ENCODE assay signal across 13 mouse cellular contexts in the genomic region with DNA sequence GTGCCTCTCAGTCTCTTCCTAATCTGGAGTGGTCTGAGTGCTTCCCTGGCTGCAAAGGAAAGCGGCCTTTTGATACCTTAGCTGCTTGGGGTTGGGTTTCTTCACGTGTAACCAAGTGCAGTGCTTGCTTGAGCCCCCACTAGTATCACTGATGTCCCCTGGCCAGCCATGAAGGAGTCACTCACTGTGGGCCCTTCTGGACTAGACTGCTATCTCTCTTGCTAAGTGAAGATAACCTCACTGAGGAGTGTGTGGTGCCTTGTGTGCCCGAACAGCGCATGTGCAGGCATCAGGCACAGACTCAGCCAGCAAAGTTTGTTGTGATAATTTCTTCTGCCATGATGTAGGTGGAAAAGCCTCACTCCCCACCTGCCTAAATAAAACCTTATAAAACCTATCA. TPM values are rescaled to one million over a fixed set of nuclear protein-coding genes. Genes with fewer than 3 reads are reported as not detected.
DNase-seq lines count a peak whose midpoint lies in the region; ATAC-seq lines count a peak whose summit lies in the region.
"Had no signal": no experiment of that assay in that cellular context is flagged by ENCODE, and none has a peak within 500 bp of the region (broad histone marks: within the 10 kb centered on the region; RNA-seq: fewer than 3 reads in every experiment).

No protein-coding gene starts in this region.

- WGBS in hindbrain, embryonic 12.5 days = 68% methylated on average over 4 of the region's 4 CpGs
- 83% methylated on average over 4 of the region's 4 CpGs for WGBS in hindbrain, embryonic 11.5 days
- WGBS in forebrain, embryonic 15.5 days = 76% methylated on average over 4 of the region's 4 CpGs
- WGBS in midbrain, embryonic 14.5 days = 69% methylated on average over 4 of the region's 4 CpGs

- no peak overlapping the region for H3K4me3 ChIP-seq in hindbrain, embryonic 12.5 days
- H3K4me3 ChIP-seq in hindbrain, embryonic 11.5 days (ENCODE audit: low read depth, low read length) = no peak overlapping the region
- H3K4me3 ChIP-seq in forebrain, embryonic 15.5 days = no peak overlapping the region
- no peak overlapping the region for H3K4me3 ChIP-seq in midbrain, embryonic 14.5 days (replicated peaks; ENCODE audit: low read depth, low read length)
- H3K4me3 ChIP-seq: embryonic facial prominence, embryonic 13.5 days; gastrocnemius, adult 2 months had no signal

- ATAC-seq in cerebellum, adult (ENCODE audit: insufficient number of reproducible peaks, low FRiP score, low TSS enrichment) = peak; percentile 10; the same call in 1 of the 2 replicates
- peak; percentile 53; the same call in 1 of the 2 replicates for ATAC-seq in hindbrain, embryonic 12.5 days (ENCODE audit: low FRiP score)
- ATAC-seq in hindbrain, embryonic 11.5 days (ENCODE audit: low FRiP score) = no peak
- ATAC-seq in forebrain, embryonic 15.5 days (replicated peaks) = no peak
- no peak for ATAC-seq in midbrain, embryonic 14.5 days (ENCODE audit: low FRiP score, low TSS enrichment)
- ATAC-seq: Patski had no signal

- peak overlapping the region; percentile 29 for H3K4me2 ChIP-seq in hindbrain, embryonic 12.5 days (replicated peaks)
- H3K4me2 ChIP-seq in hindbrain, embryonic 11.5 days (replicated peaks; ENCODE audit: low read depth, low read length) = no peak overlapping the region
- H3K4me2 ChIP-seq in forebrain, embryonic 15.5 days (replicated peaks) = 0 out of 2 replicates have a peak overlapping the region, but pooled peaks have one; percentile 7
- peak overlapping the region; percentile 95 for H3K4me2 ChIP-seq in midbrain, embryonic 14.5 days (ENCODE audit: low read length)
- H3K4me2 ChIP-seq: embryonic facial prominence, embryonic 13.5 days had no signal

- H3K27me3 ChIP-seq in hindbrain, embryonic 12.5 days = no peaks in the 10 kb centered on the region
- H3K27me3 ChIP-seq in hindbrain, embryonic 11.5 days (ENCODE audit: control insufficient read depth, insufficient read depth, low read length) = no peaks in the 10 kb centered on the region
- H3K27me3 ChIP-seq in forebrain, embryonic 15.5 days = no peaks in the 10 kb centered on the region
- no peaks in the 10 kb centered on the region for H3K27me3 ChIP-seq in midbrain, embryonic 14.5 days (ENCODE audit: control insufficient read depth, insufficient read depth, low read length)
- H3K27me3 ChIP-seq: embryonic facial prominence, embryonic 13.5 days; Patski had no signal

- H3K9ac ChIP-seq in hindbrain, embryonic 12.5 days = no peak overlapping the region
- H3K9ac ChIP-seq in hindbrain, embryonic 11.5 days (ENCODE audit: low read depth, low read length) = no peak overlapping the region
- no peak overlapping the region for H3K9ac ChIP-seq in forebrain, embryonic 15.5 days (replicated peaks)
- H3K9ac ChIP-seq in midbrain, embryonic 14.5 days (replicated peaks; ENCODE audit: low read length) = no peak overlapping the region
- H3K9ac ChIP-seq: embryonic facial prominence, embryonic 13.5 days had no signal

- no peak overlapping the region for H3K27ac ChIP-seq in hindbrain, embryonic 12.5 days
- no peak overlapping the region for H3K27ac ChIP-seq in hindbrain, embryonic 11.5 days (ENCODE audit: low read depth, low read length)
- H3K27ac ChIP-seq in forebrain, embryonic 15.5 days (replicated peaks) = no peak overlapping the region
- 0 out of 2 replicates have a peak overlapping the region, but pooled peaks have one; percentile 1 for H3K27ac ChIP-seq in midbrain, embryonic 14.5 days (replicated peaks; ENCODE audit: low read depth, low read length)
- H3K27ac ChIP-seq: embryonic facial prominence, embryonic 13.5 days; gastrocnemius, adult 2 months had no signal

- peaks cover 42% of the 10 kb centered on the region for H3K4me1 ChIP-seq in hindbrain, embryonic 12.5 days
- peaks cover 2% of the 10 kb centered on the region; the same call in 1 of the 2 replicates for H3K4me1 ChIP-seq in hindbrain, embryonic 11.5 days (replicated peaks; ENCODE audit: control insufficient read depth, insufficient read depth, low read length)
- peaks cover 65% of the 10 kb centered on the region for H3K4me1 ChIP-seq in forebrain, embryonic 15.5 days
- peaks cover 44% of the 10 kb centered on the region for H3K4me1 ChIP-seq in midbrain, embryonic 14.5 days (ENCODE audit: control insufficient read depth, insufficient read depth, low read length)

- no peaks in the 10 kb centered on the region for H3K9me3 ChIP-seq in hindbrain, embryonic 12.5 days (replicated peaks)
- H3K9me3 ChIP-seq in hindbrain, embryonic 11.5 days (ENCODE audit: control insufficient read depth, low read length) = no peaks in the 10 kb centered on the region
- H3K9me3 ChIP-seq in forebrain, embryonic 15.5 days = no peaks in the 10 kb centered on the region
- H3K9me3 ChIP-seq in midbrain, embryonic 14.5 days (ENCODE audit: control insufficient read depth, low read length) = no peaks in the 10 kb centered on the region
- H3K9me3 ChIP-seq: embryonic facial prominence, embryonic 13.5 days had no signal

- no peak for DNase-seq in cerebellum, postnatal 4 days (ENCODE audit: low spot score in 2 of 2)
- no peak for DNase-seq in hindbrain, embryonic 11.5 days (ENCODE audit: low spot score)
- DNase-seq in midbrain, embryonic 14.5 days = no peak
- DNase-seq in frontal cortex, adult 2 months (ENCODE audit: extremely low spot score in 1 of 2, low spot score in 1 of 2) = no peak
- DNase-seq in layer of hippocampus, adult 18-20 months (ENCODE audit: low spot score in 2 of 2) = no peak
- DNase-seq: gastrocnemius, adult 2 months; kidney, adult 2 months; lung, postnatal 36 days had no signal

- peaks cover 20% of the 10 kb centered on the region for H3K36me3 ChIP-seq in hindbrain, embryonic 12.5 days
- no peaks in the 10 kb centered on the region for H3K36me3 ChIP-seq in hindbrain, embryonic 11.5 days (ENCODE audit: control insufficient read depth, insufficient read depth, low read length)
- peaks cover 10% of the 10 kb centered on the region; the same call in 1 of the 2 replicates for H3K36me3 ChIP-seq in forebrain, embryonic 15.5 days
- H3K36me3 ChIP-seq in midbrain, embryonic 14.5 days (ENCODE audit: control insufficient read depth, insufficient read depth, low read length) = peaks cover 31% of the 10 kb centered on the region; the same call in 1 of the 2 replicates

RNA-seq across cellular contexts. Expression of a gene that starts 8.9 kb away (rescaled TPM):
- 69.1 and 69.6 TPM in 2 replicates for polyA plus RNA-seq in hindbrain, embryonic 12.5 days (2016; fragmentation: Nextera tagmentation; extraction: Ambion mirVana)
- polyA plus RNA-seq in hindbrain, embryonic 11.5 days (2014; fragmentation: Nextera tagmentation; extraction: Ambion mirVana) = 57.2 and 57.6 TPM in 2 replicates
- polyA plus RNA-seq in forebrain, embryonic 15.5 days (2015; fragmentation: Nextera tagmentation; extraction: Ambion mirVana) = 60.0 and 61.2 TPM in 2 replicates
- 66.7 and 70.7 TPM in 2 replicates for polyA plus RNA-seq in midbrain, embryonic 14.5 days (2014; fragmentation: Nextera tagmentation; extraction: Ambion mirVana)
- 41.6 and 51.6 TPM in 2 replicates for polyA plus RNA-seq in frontal cortex, adult 2 months (2012; rRNA removed)
- 10 to 100 TPM; 56.3 to 60.6 TPM for total RNA-seq in layer of hippocampus, adult 18-20 months (2021)

Comparison
In these comparisons a context has a peak if more than half of its experiments do, and no peak if none do; other contexts are left out.
1. ATAC-seq: peak in cerebellum, adult (single experiment) and hindbrain, embryonic 12.5 days (single experiment); none in hindbrain, embryonic 11.5 days (single experiment), forebrain, embryonic 15.5 days (single experiment) and midbrain, embryonic 14.5 days (single experiment).